Mouse (Mus musculus) neural tube, embryonic 12.5 days (tissue): Measurements from ENCODE around the gene Mgst2. TPM values are rescaled to one million over a fixed set of nuclear protein-coding genes. Genes with fewer than 3 reads are reported as not detected.

Source experiments
- ATAC-seq: fragments of 200-750 bp; cut with Nextera tagmentation; 2 replicates; pipeline ENCODE4 v1.8.0; 2017; ENCODE audit warnings: low read depth, mild to moderate bottlenecking, moderate TSS enrichment, moderate library complexity; ENCODE audit not compliant: low FRiP score
- H3K27ac ChIP-seq: fragments of 300-500 bp; sonication (generic); 2 replicates; pipeline ENCODE4 v1.5.1; 2016
- H3K27me3 ChIP-seq: fragments of 300-500 bp; sonication (generic); replicated peaks from 2 replicates; pipeline ENCODE4 v1.6.1; 2016; ENCODE audit warnings: mild to moderate bottlenecking
- H3K36me3 ChIP-seq: fragments of 300-500 bp; sonication (generic); 2 replicates; pipeline ENCODE4 v1.6.1; 2016; ENCODE audit warnings: mild to moderate bottlenecking
- H3K4me1 ChIP-seq: fragments of 300-500 bp; sonication (generic); 2 replicates; pipeline ENCODE4 v1.6.1; 2016
- H3K4me2 ChIP-seq: fragments of 300-500 bp; sonication (generic); replicated peaks from 2 replicates; pipeline ENCODE4 v1.6.1; 2016; ENCODE audit warnings: mild to moderate bottlenecking
- H3K4me3 ChIP-seq: fragments of 300-500 bp; sonication (generic); 2 replicates; pipeline ENCODE4 v1.5.1; 2016
- H3K9ac ChIP-seq: fragments of 300-500 bp; sonication (generic); 2 replicates; pipeline ENCODE4 v1.6.1; 2016; ENCODE audit warnings: mild to moderate bottlenecking
- H3K9me3 ChIP-seq: fragments of 300-500 bp; sonication (generic); 2 replicates; pipeline ENCODE4 v1.6.1; 2016; ENCODE audit warnings: mild to moderate bottlenecking
- WGBS: fragments of 180-500 bp; shearing (Covaris S2); methylation state at CpG from one replicate; pipeline ENCODE4 v1.1.7; 2016; 5-methylcytosine and 5-hydroxymethylcytosine counted together
- polyA plus RNA-seq: library from polyadenylated mRNA; unstranded; fragments of >200 nt; fragmentation: Nextera tagmentation; extraction: Ambion mirVana; gene quantifications from 2 replicates; pipeline ENCODE4 v1.2.1, GENCODE M21; 2016

Gene Mgst2
- polyA plus RNA-seq, 1 experiment from 2014 or later: 1.5 TPM

- no peak for ATAC-seq
- H3K4me3 ChIP-seq: no peak overlapping the region
- WGBS: 80% methylated on average over 3 of the region's 3 CpGs
Observed at GRCm38 (mm10) chr3:51660821-51661276, 689 bp downstream of the Mgst2 start.

GRCm38 (mm10) chr3:51661376-51661775 is 1.2 kb downstream of the Mgst2 start:
- 65% methylated on average over 5 of the region's 5 CpGs for WGBS
- no peak for ATAC-seq
- Histone ChIP-seq H3K4me2 (no peak overlapping the region), H3K4me3 (no peak overlapping the region), H3K36me3 (no peaks in the 10 kb centered on the region), H3K9me3 (no peaks in the 10 kb centered on the region), H3K27me3 (no peaks in the 10 kb centered on the region), H3K9ac (no peak overlapping the region), H3K4me1 (no peaks in the 10 kb centered on the region), H3K27ac (no peak overlapping the region)

More at GRCm38 (mm10) chr3:51660821-51661276, 689 bp downstream of the Mgst2 start:
- Histone ChIP-seq H3K27me3 (no peaks in the 10 kb centered on the region), H3K4me1 (no peaks in the 10 kb centered on the region), H3K9ac (no peak overlapping the region), H3K4me2 (no peak overlapping the region), H3K9me3 (no peaks in the 10 kb centered on the region), H3K36me3 (no peaks in the 10 kb centered on the region), H3K27ac (no peak overlapping the region)

- Histone ChIP-seq H3K9me3 (no peaks in the 10 kb centered on the region), H3K4me3 (no peak overlapping the region), H3K4me1 (no peaks in the 10 kb centered on the region), H3K9ac (no peak overlapping the region), H3K4me2 (no peak overlapping the region), H3K27ac (no peak overlapping the region), H3K27me3 (no peaks in the 10 kb centered on the region), H3K36me3 (no peaks in the 10 kb centered on the region)
- no peak for ATAC-seq
- 83% methylated on average over 11 of the region's 11 CpGs for WGBS
Observed at GRCm38 (mm10) chr3:51661880-51662550, 1.9 kb downstream of the Mgst2 start.

- no peaks in the 10 kb centered on the region for H3K36me3 ChIP-seq
- 72% methylated on average over 6 of the region's 6 CpGs for WGBS
- H3K4me3 ChIP-seq: no peak overlapping the region
- no peak overlapping the region for H3K27ac ChIP-seq
- H3K27me3 ChIP-seq: no peaks in the 10 kb centered on the region
- no peaks in the 10 kb centered on the region for H3K4me1 ChIP-seq
- H3K9me3 ChIP-seq: no peaks in the 10 kb centered on the region
- no peak overlapping the region for H3K9ac ChIP-seq
- ATAC-seq: no peak
- H3K4me2 ChIP-seq: no peak overlapping the region
Observed at GRCm38 (mm10) chr3:51662557-51662956, 2.4 kb downstream of the Mgst2 start.

GRCm38 (mm10) chr3:51668607-51669006 is 8.4 kb downstream of the Mgst2 start:
- H3K4me2 ChIP-seq: no peak overlapping the region

GRCm38 (mm10) chr3:51670414-51671070 is 10.4 kb downstream of the Mgst2 start:
- H3K9ac ChIP-seq: no peak overlapping the region
- 82% methylated on average over 5 of the region's 5 CpGs for WGBS
- ATAC-seq: no peak

More at GRCm38 (mm10) chr3:51668607-51669006, 8.4 kb downstream of the Mgst2 start:
- Histone ChIP-seq H3K27me3 (no peaks in the 10 kb centered on the region), H3K9me3 (no peaks in the 10 kb centered on the region), H3K4me3 (no peak overlapping the region), H3K4me1 (no peaks in the 10 kb centered on the region), H3K9ac (no peak overlapping the region), H3K27ac (no peak overlapping the region), H3K36me3 (no peaks in the 10 kb centered on the region)
- no peak for ATAC-seq
- WGBS: 54% methylated on average over 2 of the region's 2 CpGs

GRCm38 (mm10) chr3:51671071-51671469 is 10.9 kb downstream of the Mgst2 start:
- Histone ChIP-seq H3K27ac (no peak overlapping the region), H3K9me3 (no peaks in the 10 kb centered on the region), H3K4me3 (no peak overlapping the region), H3K4me1 (no peaks in the 10 kb centered on the region), H3K9ac (no peak overlapping the region), H3K36me3 (no peaks in the 10 kb centered on the region), H3K4me2 (no peak overlapping the region), H3K27me3 (no peaks in the 10 kb centered on the region)
- 95% methylated on average over 1 of the region's 1 CpGs for WGBS
- no peak for ATAC-seq

More at GRCm38 (mm10) chr3:51670414-51671070, 10.4 kb downstream of the Mgst2 start:
- H3K36me3 ChIP-seq: no peaks in the 10 kb centered on the region
- no peaks in the 10 kb centered on the region for H3K9me3 ChIP-seq
- H3K4me1 ChIP-seq: no peaks in the 10 kb centered on the region
- H3K4me2 ChIP-seq: no peak overlapping the region
- no peaks in the 10 kb centered on the region for H3K27me3 ChIP-seq
- H3K27ac ChIP-seq: no peak overlapping the region
- no peak overlapping the region for H3K4me3 ChIP-seq

GRCm38 (mm10) chr3:51672631-51673030 is 12.5 kb downstream of the Mgst2 start:
- Histone ChIP-seq H3K9ac (no peak overlapping the region), H3K36me3 (no peaks in the 10 kb centered on the region), H3K4me3 (no peak overlapping the region), H3K27me3 (no peaks in the 10 kb centered on the region), H3K9me3 (no peaks in the 10 kb centered on the region), H3K4me1 (no peaks in the 10 kb centered on the region), H3K4me2 (no peak overlapping the region), H3K27ac (no peak overlapping the region)
- ATAC-seq: no peak
- 56% methylated on average over 4 of the region's 4 CpGs for WGBS

GRCm38 (mm10) chr3:51673408-51674086 is 13.4 kb downstream of the Mgst2 start:
- no peak for ATAC-seq
- Histone ChIP-seq H3K27ac (no peak overlapping the region), H3K27me3 (no peaks in the 10 kb centered on the region), H3K9ac (no peak overlapping the region), H3K4me2 (no peak overlapping the region), H3K4me1 (no peaks in the 10 kb centered on the region), H3K4me3 (no peak overlapping the region), H3K36me3 (no peaks in the 10 kb centered on the region), H3K9me3 (no peaks in the 10 kb centered on the region)
- WGBS: 74% methylated on average over 21 of the region's 21 CpGs

- Histone ChIP-seq H3K36me3 (no peaks in the 10 kb centered on the region), H3K4me2 (no peak overlapping the region), H3K27ac (no peak overlapping the region), H3K9me3 (no peaks in the 10 kb centered on the region), H3K9ac (no peak overlapping the region), H3K4me3 (no peak overlapping the region), H3K4me1 (no peaks in the 10 kb centered on the region), H3K27me3 (no peaks in the 10 kb centered on the region)
- ATAC-seq: no peak
- WGBS: 85% methylated on average over 3 of the region's 3 CpGs
Observed at GRCm38 (mm10) chr3:51674963-51675362, 14.8 kb downstream of the Mgst2 start.

GRCm38 (mm10) chr3:51685539-51685938 is 25.4 kb downstream of the Mgst2 start:
- Histone ChIP-seq H3K27me3 (no peaks in the 10 kb centered on the region), H3K27ac (no peak overlapping the region), H3K4me2 (no peak overlapping the region), H3K9ac (no peak overlapping the region), H3K9me3 (no peaks in the 10 kb centered on the region), H3K4me1 (no peaks in the 10 kb centered on the region), H3K36me3 (peaks cover 28% of the 10 kb centered on the region), H3K4me3 (no peak overlapping the region)
- no peak for ATAC-seq
- 96% methylated on average over 6 of the region's 6 CpGs for WGBS

- no peak overlapping the region for H3K4me3 ChIP-seq
- WGBS: 89% methylated on average over 6 of the region's 6 CpGs
- no peak overlapping the region for H3K27ac ChIP-seq
- H3K27me3 ChIP-seq: no peaks in the 10 kb centered on the region
- no peaks in the 10 kb centered on the region for H3K9me3 ChIP-seq
- peaks cover 34% of the 10 kb centered on the region for H3K36me3 ChIP-seq
- no peak for ATAC-seq
- no peak overlapping the region for H3K4me2 ChIP-seq
- H3K4me1 ChIP-seq: no peaks in the 10 kb centered on the region
- no peak overlapping the region for H3K9ac ChIP-seq
Observed at GRCm38 (mm10) chr3:51686316-51686715, 26.2 kb downstream of the Mgst2 start.
